Comparison of ENCODE assay signal across 33 mouse cellular contexts in the genomic region with DNA sequence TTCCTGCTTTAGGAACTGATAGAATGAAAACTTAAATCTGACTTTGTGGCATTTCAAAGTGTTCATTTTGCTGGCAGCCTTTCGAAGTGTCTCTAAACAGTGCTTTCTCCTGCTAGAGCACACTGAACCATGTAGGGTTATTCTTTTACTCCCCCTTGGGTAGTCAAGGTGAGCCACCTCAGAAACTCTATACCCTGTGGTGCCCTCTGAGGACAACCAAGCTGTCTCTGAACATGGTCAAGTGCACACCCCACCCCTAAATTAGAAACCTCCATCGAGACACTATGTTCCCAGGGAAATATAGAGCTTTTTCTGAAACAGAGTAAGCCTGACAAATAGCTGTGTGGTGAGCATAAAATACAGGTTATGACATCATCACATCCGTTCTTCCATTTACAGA.
"Had no signal": no experiment of that assay in that cellular context is flagged by ENCODE, and none has a peak within 500 bp of the region (broad histone marks: within the 10 kb centered on the region; RNA-seq: fewer than 3 reads in every experiment).

No protein-coding gene starts in this region.

- H3K4me1 ChIP-seq: limb, embryonic 10.5 days; limb, embryonic 12.5 days; limb, embryonic 13.5 days; liver, embryonic 12.5 days; liver, embryonic 13.5 days; liver, embryonic 15.5 days; lung, embryonic 15.5 days; midbrain, embryonic 10.5 days; midbrain, embryonic 12.5 days; neural tube, embryonic 12.5 days; neural tube, embryonic 13.5 days had no signal

- ATAC-seq: liver, embryonic 12.5 days; liver, postnatal 0 days; lung, postnatal 0 days; midbrain, embryonic 13.5 days; midbrain, embryonic 15.5 days; midbrain, embryonic 16.5 days had no signal

- H3K9ac ChIP-seq: limb, embryonic 12.5 days; limb, embryonic 13.5 days; limb, embryonic 15.5 days; liver, embryonic 12.5 days; liver, embryonic 13.5 days; liver, embryonic 14.5 days; liver, embryonic 15.5 days; liver, postnatal 0 days; lung, embryonic 14.5 days; lung, embryonic 15.5 days; midbrain, embryonic 12.5 days; midbrain, embryonic 13.5 days; midbrain, embryonic 15.5 days; neural tube, embryonic 12.5 days; neural tube, embryonic 13.5 days had no signal

- H3K36me3 ChIP-seq: limb, embryonic 10.5 days; limb, embryonic 12.5 days; limb, embryonic 13.5 days; limb, embryonic 15.5 days; liver, embryonic 12.5 days; liver, embryonic 13.5 days; liver, embryonic 15.5 days; lung, embryonic 15.5 days; midbrain, embryonic 10.5 days; midbrain, embryonic 12.5 days; midbrain, embryonic 13.5 days; midbrain, embryonic 15.5 days; neural tube, embryonic 12.5 days; neural tube, embryonic 13.5 days had no signal

- DNase-seq: left cerebral cortex, postnatal 4 days; liver; liver, embryonic 13.5 days; liver, postnatal 0 days; lung, adult 18-20 months; lung, adult 2 months; lung, embryonic 14.5 days; lung, postnatal 10 days; lung, postnatal 14 days; lung, postnatal 36 days; lung, postnatal 4 days; midbrain, embryonic 14.5 days had no signal

- H3K9me3 ChIP-seq: limb, embryonic 10.5 days; limb, embryonic 12.5 days; limb, embryonic 13.5 days; limb, embryonic 15.5 days; liver, embryonic 12.5 days; liver, embryonic 13.5 days; liver, embryonic 15.5 days; lung, embryonic 15.5 days; megakaryocyte, embryonic 14.5 days; midbrain, embryonic 10.5 days; midbrain, embryonic 12.5 days; midbrain, embryonic 13.5 days; midbrain, embryonic 15.5 days; neural tube, embryonic 12.5 days; neural tube, embryonic 13.5 days had no signal

- H3K27me3 ChIP-seq: limb, embryonic 12.5 days; limb, embryonic 13.5 days; limb, embryonic 15.5 days; liver, embryonic 12.5 days; liver, embryonic 13.5 days; liver, embryonic 15.5 days; lung, embryonic 15.5 days; megakaryocyte, embryonic 14.5 days; midbrain, embryonic 12.5 days; midbrain, embryonic 13.5 days; midbrain, embryonic 15.5 days; neural tube, embryonic 12.5 days; neural tube, embryonic 13.5 days had no signal

- H3K4me2 ChIP-seq: limb, embryonic 12.5 days; limb, embryonic 13.5 days; limb, embryonic 15.5 days; liver, embryonic 11.5 days; liver, embryonic 12.5 days; liver, embryonic 13.5 days; liver, embryonic 15.5 days; lung, embryonic 14.5 days; lung, embryonic 15.5 days; midbrain, embryonic 11.5 days; midbrain, embryonic 12.5 days; midbrain, embryonic 13.5 days; midbrain, embryonic 15.5 days; neural tube, embryonic 12.5 days; neural tube, embryonic 13.5 days had no signal

- H3K4me3 ChIP-seq: limb, embryonic 10.5 days; limb, embryonic 12.5 days; limb, embryonic 13.5 days; limb, embryonic 15.5 days; liver, embryonic 12.5 days; liver, embryonic 13.5 days; liver, embryonic 15.5 days; lung, embryonic 15.5 days; megakaryocyte, embryonic 14.5 days; midbrain, embryonic 10.5 days; midbrain, embryonic 12.5 days; midbrain, embryonic 13.5 days; midbrain, embryonic 15.5 days; myocyte; neural tube, embryonic 12.5 days; neural tube, embryonic 13.5 days had no signal

- H3K27ac ChIP-seq: limb, embryonic 10.5 days; limb, embryonic 12.5 days; limb, embryonic 13.5 days; limb, embryonic 15.5 days; liver, embryonic 12.5 days; liver, embryonic 13.5 days; liver, embryonic 14.5 days; liver, embryonic 15.5 days; lung, embryonic 15.5 days; macrophage; midbrain, embryonic 10.5 days; midbrain, embryonic 12.5 days; midbrain, embryonic 13.5 days; midbrain, embryonic 15.5 days; neural tube, embryonic 12.5 days; neural tube, embryonic 13.5 days had no signal
